Mouse (Mus musculus) limb, embryonic 12.5 days (tissue): Measurements from ENCODE around the gene Dpagt1. TPM values are rescaled to one million over a fixed set of nuclear protein-coding genes. Genes with fewer than 3 reads are reported as not detected.

Experiments used
- ATAC-seq: fragments of 200-750 bp; cut with Nextera tagmentation; 2 replicates; pipeline ENCODE4 v1.8.0; 2017; ENCODE audit warnings: low read depth, moderate TSS enrichment; ENCODE audit not compliant: insufficient number of reproducible peaks, insufficient read depth, low FRiP score, low TSS enrichment
- H3K27ac ChIP-seq: fragments of 300-500 bp; sonication (generic); 2 replicates; pipeline ENCODE4 v1.5.1; 2016; ENCODE audit warnings: mild to moderate bottlenecking, moderate library complexity
- H3K27me3 ChIP-seq: fragments of 300-500 bp; sonication (generic); 2 replicates; pipeline ENCODE4 v1.6.1; 2016; ENCODE audit warnings: mild to moderate bottlenecking, moderate library complexity
- H3K36me3 ChIP-seq: fragments of 300-500 bp; sonication (generic); 2 replicates; pipeline ENCODE4 v1.6.1; 2016; ENCODE audit warnings: mild to moderate bottlenecking, moderate library complexity
- H3K4me1 ChIP-seq: fragments of 300-500 bp; sonication (generic); replicated peaks from 2 replicates; pipeline ENCODE4 v1.6.1; 2016
- H3K4me2 ChIP-seq: fragments of 300-500 bp; sonication (generic); 2 replicates; pipeline ENCODE4 v1.6.1; 2016; ENCODE audit warnings: mild to moderate bottlenecking, moderate library complexity
- H3K4me3 ChIP-seq: fragments of 300-500 bp; sonication (generic); replicated peaks from 2 replicates; pipeline ENCODE4 v1.5.1; 2016; ENCODE audit warnings: mild to moderate bottlenecking
- H3K9ac ChIP-seq: fragments of 300-500 bp; sonication (generic); replicated peaks from 2 replicates; pipeline ENCODE4 v1.6.1; 2016; ENCODE audit warnings: mild to moderate bottlenecking, moderate library complexity
- H3K9me3 ChIP-seq: fragments of 300-500 bp; sonication (generic); 2 replicates; pipeline ENCODE4 v1.6.1; 2016; ENCODE audit warnings: mild to moderate bottlenecking, moderate library complexity
- WGBS: fragments of 180-500 bp; shearing (Covaris S2); methylation state at CpG from one replicate; pipeline ENCODE4 v1.1.7; 2016; 5-methylcytosine and 5-hydroxymethylcytosine counted together
- polyA plus RNA-seq: library from polyadenylated mRNA; unstranded; fragments of >200 nt; fragmentation: Nextera tagmentation; extraction: Ambion mirVana; gene quantifications from 2 replicates; pipeline ENCODE4 v1.2.1, GENCODE M21; 2016

Gene Dpagt1
- polyA plus RNA-seq, 1 experiment from 2014 or later, result 38.6 TPM

DNA sequence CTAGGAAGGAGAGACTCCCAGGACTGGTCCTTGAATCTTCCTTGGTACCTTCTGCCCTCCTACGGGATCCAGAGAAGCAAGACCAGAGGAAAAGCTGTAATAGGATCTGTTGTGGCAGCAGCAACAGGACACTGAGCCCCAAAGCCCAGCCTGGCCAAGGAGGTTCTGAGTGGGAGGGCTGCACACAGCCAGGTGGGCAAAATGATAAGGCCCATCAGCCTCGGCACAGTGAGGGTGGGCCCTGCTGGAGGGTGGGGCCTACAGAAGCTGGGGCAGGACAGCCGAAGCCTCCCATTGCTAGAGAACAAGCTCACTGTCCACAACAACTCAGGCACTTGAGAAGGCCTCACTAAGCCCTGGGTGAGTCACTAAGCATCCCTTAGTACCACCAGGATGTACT, 16.4 kb downstream of the Dpagt1 start:
- no peak for ATAC-seq
- Histone ChIP-seq H3K9ac (no peak overlapping the region), H3K36me3 (peaks cover 64% of the 10 kb centered on the region), H3K4me1 (peaks cover 23% of the 10 kb centered on the region), H3K27me3 (no peaks in the 10 kb centered on the region), H3K27ac (peak overlapping the region; percentile 12; the same call in 1 of the 2 replicates), H3K9me3 (no peaks in the 10 kb centered on the region), H3K4me2 (0 out of 2 replicates have a peak overlapping the region, but pooled peaks have one; percentile 66), H3K4me3 (0 out of 2 replicates have a peak overlapping the region, but pooled peaks have one; percentile 80)
- 81% methylated on average over 3 of the region's 3 CpGs for WGBS

DNA sequence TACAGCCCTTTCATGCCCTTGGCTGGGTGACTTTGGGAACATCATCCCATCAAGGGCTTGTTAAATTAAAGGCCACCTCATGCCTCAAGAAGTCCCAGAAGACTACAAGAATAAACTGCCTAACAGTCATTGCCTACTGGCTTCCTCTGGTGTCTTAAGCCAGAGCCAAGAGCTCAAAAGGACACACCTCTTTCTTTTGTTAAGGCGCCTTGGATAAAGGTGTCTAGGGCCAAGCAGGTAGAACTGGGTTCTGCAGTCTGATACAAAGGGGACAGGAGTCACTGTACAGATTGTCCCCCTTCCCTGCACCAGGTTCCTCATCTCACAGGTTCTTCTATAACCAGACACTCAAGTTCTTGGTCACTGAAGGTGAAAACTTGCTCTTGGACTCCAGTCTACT, 16.8 kb downstream of the Dpagt1 start:
- peaks cover 64% of the 10 kb centered on the region for H3K36me3 ChIP-seq
- H3K4me2 ChIP-seq, result peak overlapping the region; percentile 66
- no peak for ATAC-seq
- H3K27ac ChIP-seq, result peak overlapping the region; percentile 98; the same call in 1 of the 2 replicates
- WGBS, result 100% methylated on average over 1 of the region's 1 CpGs
- no peaks in the 10 kb centered on the region for H3K9me3 ChIP-seq
- H3K27me3 ChIP-seq, result no peaks in the 10 kb centered on the region
- H3K4me1 ChIP-seq, result peaks cover 19% of the 10 kb centered on the region
- H3K4me3 ChIP-seq, result peak overlapping the region; percentile 80; the same call in 1 of the 2 replicates
- 0 out of 2 replicates have a peak overlapping the region, but pooled peaks have one; percentile 27 for H3K9ac ChIP-seq

DNA sequence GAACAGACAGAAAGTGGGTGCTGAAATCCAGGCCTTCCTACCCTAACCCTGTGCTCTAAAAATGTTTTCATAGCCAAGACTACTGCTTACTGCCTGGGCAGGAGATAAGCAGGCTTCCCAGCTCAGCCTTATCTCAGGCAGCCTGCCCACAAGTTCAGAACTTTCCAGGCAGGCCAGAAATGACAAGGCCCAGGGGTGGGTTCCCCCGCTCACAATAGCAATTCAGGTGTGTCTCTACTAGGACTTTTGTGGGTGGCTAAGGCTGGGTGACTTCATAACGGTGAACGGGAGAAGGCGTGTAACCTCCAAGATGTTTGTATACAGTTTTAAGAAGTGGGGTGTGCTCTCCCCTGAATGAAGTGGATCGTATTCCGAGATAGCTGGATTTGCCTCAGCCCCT, 17.5 kb downstream of the Dpagt1 start:
- ATAC-seq, result no peak
- H3K27ac ChIP-seq, result peak overlapping the region; percentile 98
- H3K4me1 ChIP-seq, result peaks cover 16% of the 10 kb centered on the region
- H3K9me3 ChIP-seq, result no peaks in the 10 kb centered on the region
- peaks cover 65% of the 10 kb centered on the region for H3K36me3 ChIP-seq
- no peaks in the 10 kb centered on the region for H3K27me3 ChIP-seq
- peak overlapping the region; percentile 66 for H3K4me2 ChIP-seq
- H3K4me3 ChIP-seq, result peak overlapping the region; percentile 80
- 12% methylated on average over 6 of the region's 6 CpGs for WGBS
- peak overlapping the region; percentile 86 for H3K9ac ChIP-seq

DNA sequence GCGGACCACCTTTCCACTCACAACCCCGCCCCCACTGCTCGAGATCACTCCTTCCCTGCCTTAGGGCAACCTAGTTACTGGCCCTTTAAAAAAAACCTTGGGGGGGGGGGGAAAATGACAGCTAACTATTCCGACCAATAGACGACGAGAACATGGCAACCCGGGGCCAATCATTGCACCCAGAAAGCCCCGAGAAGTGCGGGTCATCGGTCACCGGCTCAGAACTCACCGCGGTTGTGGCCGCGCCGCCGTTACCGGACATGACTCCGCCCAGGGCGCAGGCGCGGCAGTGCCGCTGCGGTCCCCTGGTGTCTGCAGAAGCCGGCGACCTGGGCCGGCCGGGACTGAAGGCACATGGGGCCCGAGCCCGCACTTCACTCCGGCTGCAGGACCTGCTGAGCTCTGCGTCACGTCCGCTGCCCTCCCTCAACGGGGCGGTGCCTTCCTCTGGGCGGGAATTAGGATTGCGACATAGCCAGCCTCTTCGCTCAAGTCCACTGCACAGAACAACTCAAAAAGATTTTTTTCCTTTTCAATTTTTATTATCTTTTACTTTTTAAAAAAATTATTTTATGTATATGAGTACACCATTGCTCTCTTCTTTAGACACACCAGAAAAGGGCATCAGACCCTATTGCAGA, 18.1 kb downstream of the Dpagt1 start, which contains the start of gene Hmbs:
TSS of gene Hmbs (minus strand) at position 448 of the 641 bp plus-strand sequence.
- peak; percentile 93 for ATAC-seq

DNA sequence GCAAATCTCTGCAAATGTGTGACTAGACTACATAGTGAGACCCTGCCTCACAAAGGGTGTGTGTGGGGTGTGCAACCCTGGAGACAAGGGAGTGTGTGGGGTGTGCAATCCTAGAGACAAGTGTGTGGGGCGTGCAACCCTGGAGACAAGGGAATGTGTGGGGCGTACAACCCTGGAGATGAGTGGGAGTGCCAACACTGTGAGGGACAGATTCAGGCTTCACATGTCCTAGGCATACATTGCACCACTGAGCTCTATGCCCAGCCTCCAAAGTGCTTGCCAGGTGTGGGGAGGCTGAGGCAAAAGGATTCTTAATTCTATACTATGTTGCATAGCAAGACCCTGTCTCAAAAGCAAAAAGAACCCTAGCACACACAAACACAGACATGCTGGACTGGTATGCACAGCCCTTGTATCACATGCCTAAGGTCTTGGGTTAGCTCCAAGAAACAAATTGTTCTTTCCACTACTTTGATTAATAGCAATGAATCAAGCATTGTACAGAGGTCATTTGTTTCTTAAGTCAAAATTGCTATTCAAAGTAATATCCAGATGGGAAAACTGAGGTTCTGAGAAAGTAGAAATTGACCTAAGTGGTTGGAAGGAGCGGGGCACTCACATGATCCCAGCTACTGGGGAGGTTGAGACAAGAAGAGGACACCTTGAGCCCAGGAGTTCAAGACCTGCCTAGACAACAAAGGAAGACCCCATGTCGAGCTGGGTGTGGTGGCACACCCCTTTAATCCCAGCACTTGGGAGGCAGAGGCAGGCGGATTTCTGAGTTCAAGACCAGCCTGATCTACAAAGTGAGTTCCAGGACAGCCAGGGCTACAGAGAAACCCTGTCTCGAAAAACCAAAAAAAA, 20.0 kb downstream of the Dpagt1 start:
- Histone ChIP-seq H3K9me3 (no peaks in the 10 kb centered on the region), H3K27ac (no peak overlapping the region), H3K4me3 (no peak overlapping the region), H3K4me2 (no peak overlapping the region), H3K9ac (no peak overlapping the region), H3K36me3 (peaks cover 67% of the 10 kb centered on the region), H3K27me3 (no peaks in the 10 kb centered on the region), H3K4me1 (peaks cover 16% of the 10 kb centered on the region)
- WGBS, result 90% methylated on average over 6 of the region's 6 CpGs
- ATAC-seq, result no peak

More for the DNA sequence above, 18.1 kb downstream of the Dpagt1 start, which contains the start of gene Hmbs:
- Histone ChIP-seq H3K27ac (peak within 1 kb of the TSS; percentile 98), H3K4me1 (peaks cover 16% of the 10 kb centered on the region), H3K9ac (peak within 1 kb of the TSS; percentile 86), H3K27me3 (no peaks in the 10 kb centered on the region), H3K4me3 (peak within 1 kb of the TSS; percentile 80), H3K36me3 (peaks cover 65% of the 10 kb centered on the region), H3K4me2 (peak within 1 kb of the TSS; percentile 66), H3K9me3 (no peaks in the 10 kb centered on the region)
- under 1% methylated on average over 39 of the region's 39 CpGs for WGBS

DNA sequence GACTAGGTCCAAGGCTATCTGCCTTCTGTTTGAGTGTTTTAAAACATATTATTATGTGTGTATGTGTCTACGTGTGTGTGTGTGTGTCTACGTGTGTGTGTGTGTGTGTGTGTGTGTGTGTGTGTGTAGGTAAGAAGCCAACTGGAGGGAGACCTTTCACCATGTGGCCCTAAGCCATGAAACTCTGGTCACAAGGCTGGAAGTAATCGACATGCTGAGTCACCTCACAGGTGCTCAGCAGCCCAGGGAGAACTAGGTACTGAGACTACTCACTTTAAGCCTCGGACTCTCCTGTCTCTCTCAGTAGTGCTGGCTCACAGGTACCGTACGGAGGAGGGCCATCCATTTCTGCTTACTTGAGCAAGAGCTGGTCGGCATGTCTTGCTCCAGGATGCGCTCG, 21.3 kb downstream of the Dpagt1 start:
- 97% methylated on average over 9 of the region's 9 CpGs for WGBS
- H3K9me3 ChIP-seq, result no peaks in the 10 kb centered on the region
- peaks cover 16% of the 10 kb centered on the region for H3K4me1 ChIP-seq
- H3K36me3 ChIP-seq, result peaks cover 67% of the 10 kb centered on the region
- H3K9ac ChIP-seq, result no peak overlapping the region
- H3K27ac ChIP-seq, result no peak overlapping the region
- H3K4me2 ChIP-seq, result no peak overlapping the region
- no peaks in the 10 kb centered on the region for H3K27me3 ChIP-seq
- no peak for ATAC-seq
- no peak overlapping the region for H3K4me3 ChIP-seq

DNA sequence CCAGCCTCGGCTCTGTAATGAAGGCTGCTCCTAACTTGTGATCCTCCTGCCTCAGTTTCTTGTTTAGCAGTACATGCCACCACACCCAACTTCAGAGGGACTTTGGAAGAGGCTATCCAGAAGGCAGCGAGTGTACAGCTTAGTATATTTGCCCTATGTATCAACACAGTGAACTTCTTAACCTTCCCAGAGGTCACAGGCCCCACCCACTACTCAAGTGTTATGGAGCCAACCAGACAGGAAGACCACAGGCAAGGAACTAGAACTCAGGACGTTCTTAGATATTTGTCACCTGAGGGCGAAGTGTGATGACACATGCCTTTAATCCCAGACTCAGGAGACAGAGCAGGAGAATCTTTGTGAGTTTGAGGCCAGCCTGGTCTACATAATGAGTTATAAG, 21.8 kb downstream of the Dpagt1 start:
- peaks cover 69% of the 10 kb centered on the region for H3K36me3 ChIP-seq
- ATAC-seq, result no peak
- no peak overlapping the region for H3K27ac ChIP-seq
- H3K4me1 ChIP-seq, result peaks cover 13% of the 10 kb centered on the region
- H3K4me2 ChIP-seq, result no peak overlapping the region
- H3K9ac ChIP-seq, result no peak overlapping the region
- no peak overlapping the region for H3K4me3 ChIP-seq
- WGBS, result 83% methylated on average over 4 of the region's 4 CpGs
- no peaks in the 10 kb centered on the region for H3K27me3 ChIP-seq
- no peaks in the 10 kb centered on the region for H3K9me3 ChIP-seq

DNA sequence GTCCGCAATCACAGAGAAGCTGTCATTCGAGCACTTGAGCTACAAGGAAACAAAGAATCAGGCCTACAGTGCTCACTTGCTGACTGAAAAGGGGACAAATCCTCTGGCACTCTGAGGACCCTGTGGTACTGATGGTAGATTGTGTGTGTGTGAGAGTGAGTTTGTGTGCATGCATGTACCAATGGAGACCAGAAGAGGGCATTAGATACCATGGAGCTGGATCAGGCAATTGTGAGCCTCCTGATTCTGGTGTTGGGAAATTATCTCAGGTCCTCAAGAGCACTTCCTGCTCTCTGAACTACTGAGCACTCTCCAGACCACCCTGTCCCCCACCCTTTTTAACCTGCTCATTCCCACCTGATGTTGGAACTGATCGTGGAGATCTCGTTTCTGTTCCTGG, 22.7 kb downstream of the Dpagt1 start:
- WGBS, result 99% methylated on average over 4 of the region's 4 CpGs
- peaks cover 78% of the 10 kb centered on the region for H3K36me3 ChIP-seq
- no peak overlapping the region for H3K4me3 ChIP-seq
- ATAC-seq, result no peak
- H3K9ac ChIP-seq, result no peak overlapping the region
- H3K4me1 ChIP-seq, result peaks cover 4% of the 10 kb centered on the region; the same call in 1 of the 2 replicates
- no peak overlapping the region for H3K27ac ChIP-seq
- H3K27me3 ChIP-seq, result no peaks in the 10 kb centered on the region
- no peak overlapping the region for H3K4me2 ChIP-seq
- H3K9me3 ChIP-seq, result no peaks in the 10 kb centered on the region

DNA sequence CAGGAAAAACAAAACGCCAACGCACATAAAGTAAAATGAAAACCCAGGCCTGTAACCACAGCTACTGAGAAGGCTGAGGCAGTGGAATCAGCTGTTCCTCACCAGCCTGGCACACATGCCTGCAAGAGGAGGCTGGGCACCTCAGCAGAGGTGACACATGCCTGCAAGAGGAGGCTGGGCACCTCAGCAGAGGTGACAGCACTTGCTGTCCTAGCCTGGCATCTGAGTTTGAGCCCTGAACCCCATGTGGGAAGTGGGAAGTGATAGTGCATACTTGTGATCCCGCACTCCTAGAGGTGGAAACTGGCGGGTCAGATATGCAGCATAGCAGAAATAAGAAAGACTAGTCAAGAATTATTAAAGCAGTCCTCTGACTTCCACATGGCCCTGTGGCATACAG, 25.6 kb downstream of the Dpagt1 start:
- no peaks in the 10 kb centered on the region for H3K4me1 ChIP-seq
- ATAC-seq, result no peak
- no peak overlapping the region for H3K4me2 ChIP-seq
- H3K27ac ChIP-seq, result no peak overlapping the region
- no peak overlapping the region for H3K4me3 ChIP-seq
- H3K36me3 ChIP-seq, result peaks cover 100% of the 10 kb centered on the region
- 95% methylated on average over 4 of the region's 4 CpGs for WGBS
- H3K27me3 ChIP-seq, result no peaks in the 10 kb centered on the region
- no peaks in the 10 kb centered on the region for H3K9me3 ChIP-seq
- H3K9ac ChIP-seq, result no peak overlapping the region

DNA sequence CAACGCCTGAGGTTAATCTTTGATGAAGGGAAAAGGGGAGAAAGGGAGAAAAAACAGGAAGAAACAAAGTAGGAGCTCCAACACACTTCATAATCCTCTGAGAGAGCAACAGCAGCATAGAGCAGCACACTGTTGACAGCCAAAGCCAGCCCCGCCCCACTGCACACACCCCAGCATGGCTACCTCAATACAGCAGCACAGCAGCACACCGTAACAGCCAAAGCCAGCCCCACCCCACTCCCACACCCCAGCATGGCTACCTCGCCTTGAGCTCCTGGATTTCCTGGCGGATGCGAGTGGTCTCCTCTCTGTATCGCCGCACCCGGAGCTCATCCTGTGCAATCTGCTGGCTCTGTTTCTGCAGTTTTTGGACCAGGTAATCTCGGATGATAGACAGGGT, 26.5 kb downstream of the Dpagt1 start:
- no peak for ATAC-seq
- Histone ChIP-seq H3K9ac (no peak overlapping the region), H3K4me1 (no peaks in the 10 kb centered on the region), H3K9me3 (no peaks in the 10 kb centered on the region), H3K4me3 (no peak overlapping the region), H3K27me3 (no peaks in the 10 kb centered on the region), H3K4me2 (no peak overlapping the region), H3K36me3 (peaks cover 100% of the 10 kb centered on the region), H3K27ac (no peak overlapping the region)
- 94% methylated on average over 10 of the region's 10 CpGs for WGBS

DNA sequence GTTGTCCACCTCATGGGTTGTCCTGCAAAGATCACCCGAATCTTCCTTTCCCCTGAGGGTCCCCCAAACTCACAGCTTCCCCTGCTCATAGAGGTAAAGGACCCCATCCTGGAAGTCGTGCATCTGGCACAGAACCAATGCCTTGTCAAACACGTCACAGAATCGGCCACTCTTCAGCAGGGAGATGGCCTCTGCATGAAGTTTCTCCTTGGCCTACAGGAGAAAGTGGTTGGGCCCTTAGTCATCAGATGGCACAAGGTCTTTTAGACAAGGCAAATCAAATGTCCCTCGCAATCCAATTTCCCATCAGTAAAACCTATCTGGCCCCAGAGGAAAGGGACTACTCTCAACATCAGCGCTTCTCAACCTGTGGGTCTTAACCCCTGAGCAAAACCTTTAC, 27.3 kb downstream of the Dpagt1 start:
- no peaks in the 10 kb centered on the region for H3K27me3 ChIP-seq
- no peak overlapping the region for H3K4me3 ChIP-seq
- H3K27ac ChIP-seq, result no peak overlapping the region
- H3K4me2 ChIP-seq, result no peak overlapping the region
- ATAC-seq, result no peak
- H3K9ac ChIP-seq, result no peak overlapping the region; the same call in 1 of the 2 replicates
- peaks cover 99% of the 10 kb centered on the region for H3K36me3 ChIP-seq
- H3K4me1 ChIP-seq, result no peaks in the 10 kb centered on the region
- no peaks in the 10 kb centered on the region for H3K9me3 ChIP-seq
- WGBS, result 91% methylated on average over 6 of the region's 6 CpGs
